ENCODE assay signal across 10 mouse cellular contexts in genomic region chr12:73162408-73163181, GRCm38 (mm10). TPM values are rescaled to one million over a fixed set of nuclear protein-coding genes. Genes with fewer than 3 reads are reported as not detected.
A peak's percentile ranks its signal among the peaks of the same experiment; 100 is the strongest.
DNase-seq lines count a peak whose midpoint lies in the region; ATAC-seq lines count a peak whose summit lies in the region.
"Had no signal": no experiment of that assay in that cellular context is flagged by ENCODE, and none has a peak within 500 bp of the region (broad histone marks: within the 10 kb centered on the region; RNA-seq: fewer than 3 reads in every experiment).

No protein-coding gene starts in this region.

- peak; percentile 33 for DNase-seq in heart, adult 8-10 months (ENCODE audit: low spot score)
- no peak for DNase-seq in heart, embryonic 10.5 days (ENCODE audit: low spot score)
- peak; percentile 56 for DNase-seq in brain, adult 2 months (ENCODE audit: low read depth, low spot score)
- DNase-seq in kidney, adult 9 months = peak; percentile 48
- no peak for DNase-seq in c-Kit-positive CD71-positive TER-119-positive erythroid progenitor cells, embryonic 14.5 days (ENCODE audit: low spot score)
- no peak for DNase-seq in right cerebral cortex, adult 2 months (ENCODE audit: low spot score in 2 of 2)

- no peaks in the 10 kb centered on the region for H3K9me3 ChIP-seq in heart, embryonic 10.5 days
- no peaks in the 10 kb centered on the region for H3K9me3 ChIP-seq in forebrain, embryonic 15.5 days
- H3K9me3 ChIP-seq: intestine, embryonic 15.5 days had no signal

- H3K27ac ChIP-seq in heart, embryonic 10.5 days = no peak overlapping the region
- no peak overlapping the region for H3K27ac ChIP-seq in forebrain, embryonic 15.5 days (replicated peaks)
- H3K27ac ChIP-seq: intestine, embryonic 15.5 days had no signal

- H3K4me2 ChIP-seq in forebrain, embryonic 15.5 days (replicated peaks) = no peak overlapping the region
- H3K4me2 ChIP-seq: intestine, embryonic 15.5 days had no signal

- H3K27me3 ChIP-seq in heart, embryonic 10.5 days (ENCODE audit: insufficient read depth, poor library complexity, severe bottlenecking) = no peaks in the 10 kb centered on the region
- no peaks in the 10 kb centered on the region for H3K27me3 ChIP-seq in forebrain, embryonic 15.5 days
- H3K27me3 ChIP-seq: intestine, embryonic 15.5 days had no signal

- peaks cover 7% of the 10 kb centered on the region; the same call in 1 of the 2 replicates for H3K4me1 ChIP-seq in heart, embryonic 10.5 days
- H3K4me1 ChIP-seq in forebrain, embryonic 15.5 days = no peaks in the 10 kb centered on the region
- H3K4me1 ChIP-seq: intestine, embryonic 15.5 days had no signal

- WGBS in heart, embryonic 10.5 days = 81% methylated on average over 13 of the region's 13 CpGs
- WGBS in forebrain, embryonic 15.5 days = 40% methylated on average over 13 of the region's 13 CpGs

- H3K9ac ChIP-seq in forebrain, embryonic 15.5 days (replicated peaks) = no peak overlapping the region
- H3K9ac ChIP-seq: intestine, embryonic 15.5 days had no signal

- ATAC-seq in CD4-positive, CD25-positive, alpha-beta regulatory T cell, adult 4 months = peak; percentile 86
- ATAC-seq in forebrain, embryonic 15.5 days (replicated peaks) = no peak
- ATAC-seq: intestine, embryonic 15.5 days had no signal

- no peak overlapping the region for H3K4me3 ChIP-seq in heart, embryonic 10.5 days
- H3K4me3 ChIP-seq in forebrain, embryonic 15.5 days = no peak overlapping the region
- H3K4me3 ChIP-seq: intestine, embryonic 15.5 days had no signal

- H3K36me3 ChIP-seq in heart, embryonic 10.5 days = peaks cover 9% of the 10 kb centered on the region; the same call in 1 of the 2 replicates
- H3K36me3 ChIP-seq in forebrain, embryonic 15.5 days = no peaks in the 10 kb centered on the region
- H3K36me3 ChIP-seq: intestine, embryonic 15.5 days had no signal

RNA-seq across cellular contexts. Expression of gene Mnat1, which starts 39.1 kb away (rescaled TPM):
- total RNA-seq in heart, adult 8-10 months (2022) = 10 to 100 TPM; 18.1 to 22.3 (median 20.5) TPM
- 26.8 and 32.7 TPM in 2 replicates for polyA plus RNA-seq in heart, embryonic 10.5 days (2016; fragmentation: Nextera tagmentation; extraction: Ambion mirVana)
- 10 to 100 TPM; 29.4 to 31.4 TPM for polyA plus RNA-seq in CD4-positive, CD25-positive, alpha-beta regulatory T cell, adult 4 months (2017; shearing (Covaris generic))
- polyA plus RNA-seq in forebrain, embryonic 15.5 days (2015; fragmentation: Nextera tagmentation; extraction: Ambion mirVana) = 16.3 and 16.5 TPM in 2 replicates

RNA-seq across cellular contexts. Expression of gene Six4, which starts 49.3 kb away (rescaled TPM):
- 1 to 10 TPM; 5.1 to 7.8 (median 6.7) TPM for total RNA-seq in heart, adult 8-10 months (2022)
- polyA plus RNA-seq in heart, embryonic 10.5 days (2016; fragmentation: Nextera tagmentation; extraction: Ambion mirVana) = 3.4 and 5.8 TPM in 2 replicates
- polyA plus RNA-seq in CD4-positive, CD25-positive, alpha-beta regulatory T cell, adult 4 months (2017; shearing (Covaris generic)) = under 1 TPM in 1 of 2 experiments, not detected in 1; 0.16 TPM
- 0.39 and 0.56 TPM in 2 replicates for polyA plus RNA-seq in forebrain, embryonic 15.5 days (2015; fragmentation: Nextera tagmentation; extraction: Ambion mirVana)
- total RNA-seq: MEL had no signal

Comparison
In these comparisons a context has a peak if more than half of its experiments do, and no peak if none do; other contexts are left out.
1. DNase-seq: peak in heart, adult 8-10 months (single experiment), brain, adult 2 months (single experiment) and kidney, adult 9 months (single experiment); none in heart, embryonic 10.5 days (single experiment), c-Kit-positive CD71-positive TER-119-positive erythroid progenitor cells, embryonic 14.5 days (single experiment) and right cerebral cortex, adult 2 months (0 of 2).